ENCODE assay signal across 8 mouse cellular contexts in the genomic region with DNA sequence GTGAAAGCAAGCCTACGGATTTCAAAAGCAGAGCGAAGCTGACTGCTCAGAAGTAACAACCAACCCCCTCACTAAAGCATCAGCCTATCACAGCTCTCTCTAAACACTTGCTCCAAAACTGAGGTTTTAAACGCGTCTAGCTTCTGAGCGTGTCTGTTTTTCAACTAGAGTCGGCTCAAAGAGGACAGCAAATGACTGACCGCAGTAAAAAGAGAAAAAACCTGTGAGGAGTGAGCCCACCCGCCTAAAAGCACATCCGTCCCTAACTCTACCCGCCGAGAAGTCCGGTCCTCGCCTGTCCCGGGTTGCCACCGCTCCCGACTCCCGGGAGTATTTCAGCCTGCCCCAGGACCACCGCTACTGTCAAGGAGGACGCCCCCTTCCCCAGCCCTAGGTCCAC. TPM values are rescaled to one million over a fixed set of nuclear protein-coding genes. Genes with fewer than 3 reads are reported as not detected.
DNase-seq lines count a peak whose midpoint lies in the region; ATAC-seq lines count a peak whose summit lies in the region.

No protein-coding gene starts in this region.

- H3K27me3 ChIP-seq in heart, embryonic 14.5 days (ENCODE audit: control insufficient read depth, insufficient read depth, low read length): no peaks in the 10 kb centered on the region

- no peak for ATAC-seq in heart, embryonic 14.5 days (ENCODE audit: insufficient number of reproducible peaks, insufficient read depth, low FRiP score, low read depth)
- ATAC-seq in granulocyte monocyte progenitor cell, adult 5-6 weeks (replicated peaks; ENCODE audit: poor library complexity, severe bottlenecking): peak; percentile 4; the same call in 1 of the 2 replicates
- ATAC-seq in megakaryocyte-erythroid progenitor cell, adult 5-6 weeks (replicated peaks; ENCODE audit: low FRiP score, low TSS enrichment, poor library complexity, severe bottlenecking): peak; percentile 35; the same call in 1 of the 2 replicates

- no peaks in the 10 kb centered on the region for H3K9me3 ChIP-seq in heart, embryonic 14.5 days (ENCODE audit: control insufficient read depth, low read length)

- peak overlapping the region; percentile 61 to 66 for H3K27ac ChIP-seq in heart, embryonic 14.5 days (replicated peaks in 1 of 2; ENCODE audit: control insufficient read depth in 1 of 2, insufficient read depth in 1 of 2, low read depth in 2 of 2, low read length in 2 of 2)

- whole genome bisulfite sequencing in heart, embryonic 14.5 days: 0% methylated on average over 19 of the region's 19 CpGs

- H3K36me3 ChIP-seq in heart, embryonic 14.5 days (ENCODE audit: control insufficient read depth, insufficient read depth, low read length): peaks cover 11% of the 10 kb centered on the region; the same call in 1 of the 2 replicates

- peak overlapping the region; percentile 85 to 87 for H3K4me3 ChIP-seq in heart, embryonic 14.5 days (ENCODE audit: control insufficient read depth in 1 of 2, insufficient read depth in 1 of 2, low read depth in 1 of 2, low read length in 2 of 2)

- peak overlapping the region; percentile 95 for H3K4me2 ChIP-seq in heart, embryonic 14.5 days (ENCODE audit: low read length)

- H3K4me1 ChIP-seq in heart, embryonic 14.5 days (ENCODE audit: control insufficient read depth in 2 of 2, insufficient read depth in 2 of 2, low read length in 2 of 2): peaks cover 8 to 33% of the 10 kb centered on the region in 2 experiments

- no peak for DNase-seq in heart, adult 8-10 months (ENCODE audit: low spot score)
- peak; percentile 46 for DNase-seq in thymus, postnatal 0 days (ENCODE audit: low spot score)
- DNase-seq in thymus, postnatal 36 days: no peak
- DNase-seq in gastrocnemius, adult 18-20 months (ENCODE audit: low spot score): no peak
- DNase-seq in cerebellum, postnatal 25 days: no peak

- H3K9ac ChIP-seq in heart, embryonic 14.5 days (ENCODE audit: low read length): peak overlapping the region; percentile 85

RNA-seq across cellular contexts. Expression of a gene that starts 0.6 kb away (rescaled TPM):
- polyA plus RNA-seq in heart, embryonic 14.5 days (2014; fragmentation: Nextera tagmentation; extraction: Ambion mirVana): 8.4 and 9.6 TPM in 2 replicates
- total RNA-seq in heart, adult 8-10 months (2022): 1 to 10 TPM; 2.9 to 4.6 (median 3.8) TPM
- 3.4 and 3.7 TPM in 2 replicates for polyA plus RNA-seq in thymus, postnatal 0 days (2015; fragmentation: Nextera tagmentation; extraction: Ambion mirVana)
- 7.2 and 9.7 TPM in 2 replicates for total RNA-seq in granulocyte monocyte progenitor cell, adult 5-6 weeks (2014; fragmentation: Nextera tagmentation)
- total RNA-seq in granulocyte monocyte progenitor cell, adult 5-6 weeks (2017): 0.62 and 2.8 TPM in 2 replicates
- 4.3 and 7.2 TPM in 2 replicates for total RNA-seq in megakaryocyte-erythroid progenitor cell, adult 5-6 weeks (2014; fragmentation: Nextera tagmentation)
- total RNA-seq in megakaryocyte-erythroid progenitor cell, adult 5-6 weeks (2017): 0.85 and 4.7 TPM in 2 replicates
- 1 to 10 TPM; 4.2 TPM for total RNA-seq in gastrocnemius, adult 18-20 months (2021)

RNA-seq across cellular contexts. Expression of a gene that starts 8.5 kb away (rescaled TPM):
- polyA plus RNA-seq in heart, embryonic 14.5 days (2014; fragmentation: Nextera tagmentation; extraction: Ambion mirVana): not detected in 2 replicates
- not detected for total RNA-seq in heart, adult 8-10 months (2022)
- polyA plus RNA-seq in thymus, postnatal 0 days (2015; fragmentation: Nextera tagmentation; extraction: Ambion mirVana): 0.09 TPM in 1 of 2 replicates, not detected in the other
- total RNA-seq in granulocyte monocyte progenitor cell, adult 5-6 weeks (2014; fragmentation: Nextera tagmentation): not detected in 2 replicates
- not detected in 2 replicates for total RNA-seq in granulocyte monocyte progenitor cell, adult 5-6 weeks (2017)
- total RNA-seq in megakaryocyte-erythroid progenitor cell, adult 5-6 weeks (2014; fragmentation: Nextera tagmentation): not detected in 2 replicates
- total RNA-seq in megakaryocyte-erythroid progenitor cell, adult 5-6 weeks (2017): not detected in 2 replicates
- total RNA-seq in gastrocnemius, adult 18-20 months (2021): not detected

RNA-seq across cellular contexts. Expression of a gene that starts 47.2 kb away (rescaled TPM):
- polyA plus RNA-seq in heart, embryonic 14.5 days (2014; fragmentation: Nextera tagmentation; extraction: Ambion mirVana): 10.7 and 11.0 TPM in 2 replicates
- total RNA-seq in heart, adult 8-10 months (2022): 10 to 100 TPM in 3 of 4 experiments, 1 to 10 TPM in 1; 6.6 to 16.3 (median 13.3) TPM
- 1.3 and 1.5 TPM in 2 replicates for polyA plus RNA-seq in thymus, postnatal 0 days (2015; fragmentation: Nextera tagmentation; extraction: Ambion mirVana)
- total RNA-seq in granulocyte monocyte progenitor cell, adult 5-6 weeks (2014; fragmentation: Nextera tagmentation): 0.41 TPM in 1 of 2 replicates, not detected in the other
- 0.21 TPM in 1 of 2 replicates, not detected in the other for total RNA-seq in granulocyte monocyte progenitor cell, adult 5-6 weeks (2017)
- 0.28 TPM in 1 of 2 replicates, not detected in the other for total RNA-seq in megakaryocyte-erythroid progenitor cell, adult 5-6 weeks (2014; fragmentation: Nextera tagmentation)
- total RNA-seq in megakaryocyte-erythroid progenitor cell, adult 5-6 weeks (2017): not detected in 2 replicates
- total RNA-seq in gastrocnemius, adult 18-20 months (2021): 1 to 10 TPM; 3.4 to 5.0 TPM
